Mouse (Mus musculus) liver, embryonic 12.5 days (tissue): ENCODE measurements around the gene Tulp3. TPM values are rescaled to one million over a fixed set of nuclear protein-coding genes. Genes with fewer than 3 reads are reported as not detected.
"Not testable (repeated sequence)": the region's sequence is repeated elsewhere in the genome, so short reads cannot be mapped to it uniquely, and the experiment has no call there.

Experiments used
- ATAC-seq: fragments of 200-750 bp; cut with Nextera tagmentation; 2 replicates; pipeline ENCODE4 v1.8.0; 2017; ENCODE audit warnings: moderate number of reproducible peaks, mild to moderate bottlenecking, moderate library complexity
- H3K27ac ChIP-seq: fragments of 300-500 bp; sonication (generic); 2 replicates; pipeline ENCODE4 v1.5.1; 2016; ENCODE audit warnings: mild to moderate bottlenecking
- H3K27me3 ChIP-seq: fragments of 300-500 bp; sonication (generic); replicated peaks from 2 replicates; pipeline ENCODE4 v1.6.1; 2016; ENCODE audit warnings: mild to moderate bottlenecking, moderate library complexity
- H3K36me3 ChIP-seq: fragments of 300-500 bp; sonication (generic); 2 replicates; pipeline ENCODE4 v1.6.1; 2016; ENCODE audit warnings: mild to moderate bottlenecking, moderate library complexity
- H3K4me1 ChIP-seq: fragments of 300-500 bp; sonication (generic); 2 replicates; pipeline ENCODE4 v1.6.1; 2016
- H3K4me2 ChIP-seq: fragments of 300-500 bp; sonication (generic); 2 replicates; pipeline ENCODE4 v1.6.1; 2016; ENCODE audit warnings: mild to moderate bottlenecking, moderate library complexity
- H3K4me3 ChIP-seq: fragments of 300-500 bp; sonication (generic); 2 replicates; pipeline ENCODE4 v1.5.1; 2016; ENCODE audit warnings: mild to moderate bottlenecking, moderate library complexity
- H3K9ac ChIP-seq: fragments of 300-500 bp; sonication (generic); 2 replicates; pipeline ENCODE4 v1.6.1; 2016; ENCODE audit warnings: mild to moderate bottlenecking, moderate library complexity
- H3K9me3 ChIP-seq: fragments of 300-500 bp; sonication (generic); replicated peaks from 2 replicates; pipeline ENCODE4 v1.6.1; 2016; ENCODE audit warnings: mild to moderate bottlenecking, moderate library complexity
- WGBS: fragments of 180-500 bp; shearing (Covaris S2); methylation state at CpG from one replicate; pipeline ENCODE4 v1.1.7; 2016; ENCODE audit not compliant: insufficient replicate concordance; 5-methylcytosine and 5-hydroxymethylcytosine counted together
- polyA plus RNA-seq: library from polyadenylated mRNA; unstranded; fragments of >200 nt; fragmentation: Nextera tagmentation; extraction: Ambion mirVana; gene quantifications from 2 replicates; pipeline ENCODE4 v1.2.1, GENCODE M21; 2016

Gene Tulp3
- polyA plus RNA-seq, 1 experiment from 2014 or later, result 4.8 TPM

DNA sequence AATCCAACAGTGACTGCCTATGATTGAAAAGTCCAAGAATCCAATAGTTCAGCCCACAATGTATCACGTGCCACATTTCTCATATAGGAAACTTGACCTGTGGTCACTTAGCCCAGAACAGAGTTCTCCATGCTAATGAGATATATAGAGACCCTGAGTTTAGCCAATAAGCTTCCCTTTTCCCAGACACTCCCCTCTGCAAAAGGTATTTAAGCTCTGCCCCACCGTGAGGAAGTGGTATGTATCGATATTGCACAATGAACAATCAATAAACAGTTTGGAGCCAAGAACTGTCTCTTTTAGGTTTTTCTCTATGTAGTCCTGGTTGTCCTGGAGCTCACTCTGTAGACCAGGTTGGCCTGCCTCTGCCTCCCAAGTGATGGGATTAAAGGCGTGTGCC, 50.9 kb downstream of the Tulp3 start:
- Histone ChIP-seq H3K4me1 (no peaks in the 10 kb centered on the region), H3K9me3 (no peaks in the 10 kb centered on the region), H3K36me3 (no peaks in the 10 kb centered on the region), H3K27me3 (peaks cover 33% of the 10 kb centered on the region), H3K4me2 (no peak overlapping the region), H3K4me3 (no peak overlapping the region), H3K9ac (no peak overlapping the region), H3K27ac (no peak overlapping the region)
- WGBS, result 63% methylated on average over 4 of the region's 4 CpGs
- no peak for ATAC-seq

DNA sequence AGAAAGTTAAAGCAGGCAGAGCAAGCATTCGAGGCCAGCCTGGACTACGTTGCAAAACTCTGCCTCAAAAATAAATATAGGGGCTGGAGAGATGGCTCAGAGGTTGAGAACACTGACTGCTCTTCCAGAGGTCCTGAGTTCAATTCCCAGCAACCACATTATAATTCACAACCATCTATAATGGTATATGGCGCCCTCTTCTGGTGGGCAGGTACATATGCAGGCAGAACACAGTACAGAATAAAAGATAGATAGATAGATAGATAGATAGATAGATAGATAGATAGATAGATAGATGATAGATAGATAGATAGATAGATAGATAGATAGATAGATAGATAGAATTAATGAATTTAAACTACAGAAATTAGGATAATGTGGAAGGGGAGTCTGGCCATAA, 53.0 kb downstream of the Tulp3 start:
- H3K9ac ChIP-seq, H3K27ac ChIP-seq, H3K36me3 ChIP-seq, ATAC-seq, H3K9me3 ChIP-seq, H3K4me2 ChIP-seq, H3K4me3 ChIP-seq, H3K4me1 ChIP-seq: not testable (repeated sequence)
- 70% methylated on average over 3 of the region's 3 CpGs for WGBS
- peaks cover 55% of the 10 kb centered on the region for H3K27me3 ChIP-seq

DNA sequence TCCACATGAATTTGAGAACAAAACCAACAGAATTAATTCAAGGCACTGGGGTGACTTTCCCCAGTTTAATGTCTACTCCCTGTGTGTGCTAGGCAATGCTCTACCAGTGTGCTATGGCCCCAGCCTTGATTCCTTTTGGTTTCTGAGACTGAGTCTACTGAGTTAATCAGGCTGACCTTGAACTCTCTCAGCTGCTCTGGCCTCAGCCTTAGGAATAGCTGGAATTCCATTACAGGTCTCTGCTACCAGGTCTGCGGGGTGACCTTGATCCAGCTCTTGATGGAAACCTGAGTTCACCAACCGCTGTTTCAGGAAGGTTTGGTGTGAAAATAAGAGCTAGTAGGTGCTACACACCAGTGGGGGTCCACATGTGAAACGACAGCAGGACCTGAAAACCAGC, 53.8 kb downstream of the Tulp3 start:
- Histone ChIP-seq H3K27ac (no peak overlapping the region), H3K9me3 (no peaks in the 10 kb centered on the region), H3K36me3 (no peaks in the 10 kb centered on the region), H3K9ac (no peak overlapping the region), H3K4me1 (0 out of 2 replicates have a peak, but pooled peaks cover 2% of the 10 kb centered on the region), H3K4me2 (no peak overlapping the region), H3K27me3 (peaks cover 61% of the 10 kb centered on the region), H3K4me3 (no peak overlapping the region)
- no peak for ATAC-seq
- WGBS, result 63% methylated on average over 3 of the region's 3 CpGs

DNA sequence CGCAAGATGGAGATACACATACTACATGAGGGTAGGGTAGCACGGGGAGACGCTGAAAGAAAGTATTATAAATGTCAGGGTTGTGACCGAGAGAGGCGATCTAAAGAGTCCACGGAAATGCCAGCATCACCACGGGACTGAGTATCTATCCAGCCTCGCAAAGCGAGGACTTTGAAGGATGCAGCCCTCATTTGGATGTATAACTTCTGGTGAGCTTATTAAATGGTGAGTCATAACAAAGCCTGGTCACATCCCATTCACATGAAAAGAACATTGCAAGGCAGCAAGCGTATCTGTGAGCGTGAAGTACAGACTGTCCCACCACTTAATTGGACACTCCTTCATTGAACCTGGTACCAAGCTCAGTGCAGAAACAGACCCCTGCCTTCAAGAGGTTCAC, 54.2 kb downstream of the Tulp3 start:
- no peak overlapping the region for H3K27ac ChIP-seq
- no peak overlapping the region for H3K9ac ChIP-seq
- H3K4me1 ChIP-seq, result peaks cover 6% of the 10 kb centered on the region; the same call in 1 of the 2 replicates
- H3K36me3 ChIP-seq, result no peaks in the 10 kb centered on the region
- WGBS, result 35% methylated on average over 11 of the region's 11 CpGs
- peak overlapping the region; percentile 69; the same call in 1 of the 2 replicates for H3K4me2 ChIP-seq
- no peaks in the 10 kb centered on the region for H3K9me3 ChIP-seq
- H3K4me3 ChIP-seq, result 0 out of 2 replicates have a peak overlapping the region, but pooled peaks have one; percentile 56
- no peak for ATAC-seq
- peaks cover 65% of the 10 kb centered on the region for H3K27me3 ChIP-seq

DNA sequence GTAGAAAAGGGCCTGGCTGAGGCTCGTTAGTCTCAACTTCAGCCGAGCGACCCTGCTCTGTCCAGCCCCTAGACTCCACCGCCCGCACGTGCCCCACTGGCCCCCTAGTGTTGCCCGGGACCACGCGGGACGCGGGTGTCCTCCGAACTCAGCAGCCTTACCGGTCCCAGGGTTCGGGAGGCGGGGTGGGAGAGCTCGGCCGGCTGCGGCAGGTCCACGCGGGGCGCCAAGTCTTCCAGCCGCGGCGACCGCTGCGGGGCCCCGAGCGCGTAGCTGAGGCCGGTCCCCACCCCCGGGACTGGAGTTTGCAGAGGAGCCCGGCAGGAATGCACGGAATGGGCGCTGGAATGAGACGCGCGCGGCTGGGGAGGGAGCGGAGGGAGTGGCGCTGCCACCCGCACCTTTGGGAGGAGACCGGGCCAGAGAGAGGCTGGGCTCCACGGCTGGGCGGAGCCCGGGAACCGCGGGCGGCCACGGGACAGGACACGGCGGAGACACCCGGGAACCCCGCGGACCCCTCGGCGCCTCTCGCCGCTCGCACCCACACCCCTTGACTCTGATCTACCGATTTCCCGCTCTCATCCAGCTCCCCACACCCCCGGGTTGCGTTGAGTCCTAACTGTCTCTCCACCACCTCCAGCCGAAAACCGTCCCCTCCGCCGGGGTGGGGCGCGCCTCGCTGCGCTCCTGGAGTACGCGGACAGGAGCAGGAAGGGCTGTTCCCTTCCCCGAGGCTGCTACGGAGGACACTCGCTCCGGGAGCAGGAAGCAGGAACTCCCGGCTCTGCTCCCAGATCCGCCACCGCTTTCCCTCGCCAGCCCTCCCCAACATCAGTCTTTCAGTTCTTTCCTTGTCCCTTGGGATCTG, 55.3 kb downstream of the Tulp3 start, which contains the start of gene Tead4:
Tead4 (minus strand) TSS at position 690 of the 868 bp plus-strand sequence.
- ATAC-seq, result peak; percentile 68
- Histone ChIP-seq H3K4me3 (peak within 1 kb of the TSS; percentile 56), H3K9ac (peak within 1 kb of the TSS; percentile 19; the same call in 1 of the 2 replicates), H3K4me1 (peaks cover 10% of the 10 kb centered on the region; the same call in 1 of the 2 replicates), H3K27me3 (peaks cover 69% of the 10 kb centered on the region), H3K9me3 (no peaks in the 10 kb centered on the region), H3K36me3 (no peaks in the 10 kb centered on the region), H3K27ac (no peak within 1 kb of the TSS), H3K4me2 (peak within 1 kb of the TSS; percentile 69)
- under 1% methylated on average over 71 of the region's 81 CpGs for WGBS

DNA sequence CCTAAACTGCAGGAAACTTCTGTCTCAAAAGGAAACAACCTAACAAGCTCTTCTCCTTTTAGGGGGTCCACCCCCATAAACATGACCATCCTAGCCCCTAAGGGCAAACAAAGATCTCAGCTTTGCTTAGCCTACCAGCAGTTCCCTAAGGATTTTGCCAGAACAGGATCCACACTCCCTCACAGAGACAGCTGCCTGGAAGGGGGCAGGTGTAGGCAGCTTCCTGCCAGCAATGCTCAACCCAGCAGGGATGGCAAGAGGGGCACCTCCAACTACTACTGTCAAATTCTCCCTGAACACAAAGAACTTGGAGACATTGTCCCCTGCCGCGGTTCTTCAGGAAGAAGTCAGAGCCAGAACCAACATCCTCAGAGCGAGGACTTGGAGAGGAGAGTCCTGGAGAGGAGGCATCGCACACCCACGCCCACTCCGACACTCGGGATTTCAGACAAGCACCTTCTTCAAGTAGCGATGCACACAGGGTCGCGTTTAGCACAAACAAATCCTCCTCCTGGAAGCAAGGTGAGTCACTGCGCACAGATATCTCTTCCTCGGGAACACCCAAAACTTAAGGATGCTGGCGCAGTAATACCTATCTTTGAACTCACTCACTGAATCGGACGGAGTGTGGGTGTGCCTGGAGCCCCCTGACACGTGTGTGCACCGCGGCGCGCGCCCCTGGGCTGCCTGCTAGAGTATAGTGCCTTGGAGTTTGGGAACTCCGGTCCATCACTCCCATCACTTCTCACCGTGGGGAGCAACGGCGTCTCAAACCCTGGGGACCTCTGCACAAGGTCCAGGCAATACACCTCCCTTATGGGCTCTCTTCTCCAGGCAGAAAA, 56.1 kb downstream of the Tulp3 start:
- no peaks in the 10 kb centered on the region for H3K36me3 ChIP-seq
- no peaks in the 10 kb centered on the region for H3K9me3 ChIP-seq
- H3K4me2 ChIP-seq, result peak overlapping the region; percentile 69
- ATAC-seq, result 0 out of 2 replicates have a peak, but pooled peaks have one; percentile 13
- H3K27me3 ChIP-seq, result peaks cover 65% of the 10 kb centered on the region
- no peak overlapping the region for H3K9ac ChIP-seq
- peak overlapping the region; percentile 56 for H3K4me3 ChIP-seq
- 2% methylated on average over 25 of the region's 25 CpGs for WGBS
- peaks cover 10% of the 10 kb centered on the region; the same call in 1 of the 2 replicates for H3K4me1 ChIP-seq
- H3K27ac ChIP-seq, result no peak overlapping the region

DNA sequence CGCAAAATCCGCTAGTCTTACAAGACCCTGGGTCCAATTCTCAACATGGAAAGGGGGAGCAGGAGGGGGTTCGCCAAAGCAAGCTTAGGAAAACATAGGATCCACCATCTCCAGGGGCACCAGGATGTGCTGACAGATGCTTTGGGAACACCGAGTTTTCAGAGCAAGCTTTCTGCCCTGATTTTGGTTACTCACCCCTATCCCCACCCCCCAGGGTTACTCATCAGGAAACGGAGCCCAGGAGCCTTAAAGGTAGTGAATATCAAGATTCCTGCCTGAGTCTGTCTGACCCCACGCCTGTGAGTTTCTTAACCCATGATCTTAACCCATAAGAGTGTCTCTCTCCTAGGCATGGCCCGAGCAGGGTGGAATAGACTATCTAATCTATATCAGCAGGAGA, 57.4 kb downstream of the Tulp3 start:
- ATAC-seq, result no peak
- no peak overlapping the region for H3K4me2 ChIP-seq
- no peaks in the 10 kb centered on the region for H3K36me3 ChIP-seq
- no peak overlapping the region for H3K4me3 ChIP-seq
- H3K27ac ChIP-seq, result no peak overlapping the region
- H3K9me3 ChIP-seq, result no peaks in the 10 kb centered on the region
- peaks cover 10% of the 10 kb centered on the region; the same call in 1 of the 2 replicates for H3K4me1 ChIP-seq
- WGBS, result 36% methylated on average over 7 of the region's 7 CpGs
- H3K27me3 ChIP-seq, result peaks cover 65% of the 10 kb centered on the region
- H3K9ac ChIP-seq, result no peak overlapping the region

DNA sequence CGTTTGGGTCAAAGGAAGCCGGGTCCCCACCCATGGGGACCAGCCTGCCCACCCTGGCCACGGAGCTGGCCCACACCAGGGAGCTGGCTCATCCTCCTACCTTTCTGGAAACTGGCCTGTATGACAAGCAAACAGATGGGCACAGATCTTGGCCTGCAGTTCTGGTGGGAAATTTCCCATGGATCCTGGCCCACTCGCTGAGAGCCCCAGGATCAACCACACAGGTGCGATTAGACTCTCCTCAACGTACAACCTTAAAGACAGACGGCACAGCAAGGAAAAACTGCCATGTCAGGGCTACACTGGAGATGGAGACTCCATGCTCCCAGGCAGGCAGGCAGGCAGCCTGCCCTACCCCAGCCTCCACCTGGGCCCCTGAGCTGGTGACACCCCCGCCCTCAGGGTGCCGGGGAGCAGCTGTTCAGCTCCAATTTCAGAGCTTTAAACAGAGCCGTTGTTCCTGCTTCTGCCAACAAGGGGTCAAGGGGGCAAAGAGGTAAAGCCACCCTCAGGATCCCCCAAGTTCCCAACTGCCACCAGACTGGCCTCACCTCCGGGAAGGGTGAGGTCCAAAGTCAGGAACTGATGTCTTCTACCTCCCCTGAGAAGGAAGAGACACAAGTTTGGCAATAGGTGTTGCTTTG, 58.8 kb downstream of the Tulp3 start:
- WGBS, result 36% methylated on average over 11 of the region's 11 CpGs
- Histone ChIP-seq H3K4me2 (no peak overlapping the region), H3K27me3 (peaks cover 58% of the 10 kb centered on the region)

DNA sequence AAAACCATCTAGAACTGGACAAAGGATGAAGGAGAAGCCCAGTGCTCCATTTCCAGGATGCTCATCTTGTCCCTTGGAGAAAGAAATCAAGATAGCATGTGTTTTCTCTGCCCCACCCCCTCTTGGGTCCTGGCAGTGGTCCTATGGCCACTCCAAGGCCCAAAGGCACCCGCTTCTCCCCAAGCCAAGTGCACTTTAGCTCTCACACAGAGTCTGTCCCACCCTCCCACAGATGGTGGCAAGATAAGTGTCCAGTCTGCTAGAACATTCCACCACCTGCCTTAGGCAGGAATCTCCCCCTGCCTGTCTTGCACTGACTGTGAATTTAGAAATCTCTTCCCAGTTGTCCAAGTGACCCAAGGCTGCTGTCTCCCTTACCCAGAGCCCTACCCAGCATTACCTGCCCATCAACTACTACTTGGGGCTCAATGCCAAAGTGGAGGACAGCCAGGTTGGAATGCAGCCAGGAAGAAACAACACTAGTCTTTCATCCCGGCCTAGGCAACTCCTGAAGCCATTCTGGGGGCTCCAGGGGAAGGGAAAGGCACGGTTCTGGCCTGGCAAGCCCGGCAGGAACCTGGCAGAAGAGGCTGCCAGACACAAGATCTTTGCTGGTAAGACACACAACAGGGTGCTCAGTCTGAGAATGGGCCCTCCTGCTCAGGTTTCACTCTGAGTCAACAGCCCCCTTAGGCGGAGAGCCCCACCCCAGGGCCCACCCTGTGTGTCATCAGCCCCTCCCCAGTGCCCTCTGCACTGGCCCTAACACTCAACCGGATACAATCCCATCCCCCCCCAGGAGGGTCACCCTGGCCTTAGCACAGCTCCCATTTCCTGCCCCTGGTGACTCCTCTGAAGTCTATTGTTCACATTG, 59.5 kb downstream of the Tulp3 start:
- Histone ChIP-seq H3K4me2 (no peak overlapping the region), H3K9ac (no peak overlapping the region), H3K27ac (no peak overlapping the region), H3K4me3 (no peak overlapping the region), H3K27me3 (peaks cover 51% of the 10 kb centered on the region), H3K36me3 (no peaks in the 10 kb centered on the region), H3K4me1 (peaks cover 10% of the 10 kb centered on the region; the same call in 1 of the 2 replicates), H3K9me3 (no peaks in the 10 kb centered on the region)
- WGBS, result 41% methylated on average over 6 of the region's 6 CpGs
- ATAC-seq, result peak; percentile 60

More for the DNA sequence above, 58.8 kb downstream of the Tulp3 start:
- 0 out of 2 replicates have a peak, but pooled peaks have one; percentile 3 for ATAC-seq
- Histone ChIP-seq H3K9me3 (no peaks in the 10 kb centered on the region), H3K9ac (no peak overlapping the region), H3K27ac (no peak overlapping the region), H3K4me1 (peaks cover 10% of the 10 kb centered on the region; the same call in 1 of the 2 replicates), H3K4me3 (no peak overlapping the region), H3K36me3 (no peaks in the 10 kb centered on the region)

DNA sequence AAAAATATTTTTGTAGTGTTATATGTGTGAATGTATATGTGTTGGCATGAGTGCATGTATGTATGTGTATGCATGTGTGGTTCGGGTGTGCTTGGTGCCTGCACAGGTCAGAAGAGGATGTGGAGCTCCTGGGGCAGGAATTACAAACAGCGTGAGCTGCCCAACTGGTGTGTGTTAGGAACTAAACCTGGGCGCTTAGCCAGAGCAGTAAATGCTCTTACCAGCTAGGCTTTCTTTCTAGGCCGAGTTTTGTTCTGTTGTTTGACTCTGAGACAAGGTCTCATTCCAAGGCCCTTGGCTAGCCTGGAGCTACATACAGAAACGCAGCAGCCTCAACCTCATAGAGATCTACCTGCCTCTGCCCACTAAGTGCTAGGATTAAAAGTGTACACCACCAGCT, 64.4 kb downstream of the Tulp3 start:
- 74% methylated on average over 5 of the region's 5 CpGs for WGBS
- Histone ChIP-seq H3K36me3 (no peaks in the 10 kb centered on the region), H3K4me2 (no peak overlapping the region), H3K4me1 (peaks cover 7% of the 10 kb centered on the region), H3K9me3 (no peaks in the 10 kb centered on the region), H3K9ac (no peak overlapping the region), H3K4me3 (no peak overlapping the region), H3K27me3 (peaks cover 4% of the 10 kb centered on the region; the same call in 1 of the 2 replicates), H3K27ac (no peak overlapping the region)
- no peak for ATAC-seq

DNA sequence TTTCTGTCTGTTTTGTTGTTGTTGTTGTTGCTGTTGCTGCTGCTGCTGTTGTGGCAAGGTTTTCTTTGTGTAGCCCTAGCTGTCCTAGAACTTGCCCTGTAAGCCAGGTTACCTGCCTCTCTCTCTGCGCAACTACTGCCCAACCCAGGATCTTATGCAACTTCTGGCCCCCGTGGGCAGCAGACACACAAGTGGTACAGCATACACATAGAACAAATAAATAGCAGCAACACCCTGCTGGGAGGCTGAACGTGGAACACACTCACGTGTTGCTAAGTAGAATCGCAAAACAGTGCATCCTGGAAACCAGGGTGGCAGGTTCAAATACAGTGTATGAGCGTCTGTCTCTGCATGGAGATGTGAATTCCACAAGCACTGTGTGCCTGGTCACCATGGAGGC, 67.0 kb downstream of the Tulp3 start:
- H3K4me1 ChIP-seq, result peaks cover 19% of the 10 kb centered on the region
- no peaks in the 10 kb centered on the region for H3K27me3 ChIP-seq
- H3K36me3 ChIP-seq, result no peaks in the 10 kb centered on the region
- ATAC-seq, result no peak
- no peak overlapping the region for H3K9ac ChIP-seq
- no peak overlapping the region for H3K4me3 ChIP-seq
- no peaks in the 10 kb centered on the region for H3K9me3 ChIP-seq
- no peak overlapping the region for H3K4me2 ChIP-seq
- WGBS, result 68% methylated on average over 6 of the region's 6 CpGs
- H3K27ac ChIP-seq, result no peak overlapping the region
